Mouse (Mus musculus) testis, adult 2 months (tissue): ENCODE results near the gene Ints1.

Experiments
- CTCF ChIP-seq: fragments of 200-500 bp; IDR thresholded peaks from 2 replicates; pipeline ENCODE4 v1.5.1; 2012; ENCODE audit warnings: low read depth, mild to moderate bottlenecking, inconsistent platforms, low read length, moderate library complexity; ENCODE audit not compliant: control insufficient read depth, insufficient read depth, insufficient replicate concordance
- POLR2A ChIP-seq: fragments of 200-500 bp; IDR thresholded peaks from 2 replicates; pipeline ENCODE4 v1.6.1; 2012; ENCODE audit warnings: low read depth, mild to moderate bottlenecking, inconsistent platforms, low read length, moderate library complexity; ENCODE audit not compliant: control insufficient read depth

- no peak for TF ChIP-seq POLR2A
- TF ChIP-seq CTCF: no peak
Measured at GRCm38 (mm10) chr5:139799041-139799440, 23.6 kb upstream of the Ints1 start.
